Mouse (Mus musculus) thymus, postnatal 10 days (tissue): ENCODE measurements at regions not wholly inside any gene's neighbourhood (a gene's known extent, or its start where the extent isn't known, plus 50 kb on each side); places are given as distances from the start of the nearest gene placed in this dataset.

Experiments
- DNase-seq, 2 experiments: peaks; one replicate each; pipeline ENCODE4 v3.0.0; 2021; ENCODE audit warnings: low spot score in 2 of 2

DNA sequence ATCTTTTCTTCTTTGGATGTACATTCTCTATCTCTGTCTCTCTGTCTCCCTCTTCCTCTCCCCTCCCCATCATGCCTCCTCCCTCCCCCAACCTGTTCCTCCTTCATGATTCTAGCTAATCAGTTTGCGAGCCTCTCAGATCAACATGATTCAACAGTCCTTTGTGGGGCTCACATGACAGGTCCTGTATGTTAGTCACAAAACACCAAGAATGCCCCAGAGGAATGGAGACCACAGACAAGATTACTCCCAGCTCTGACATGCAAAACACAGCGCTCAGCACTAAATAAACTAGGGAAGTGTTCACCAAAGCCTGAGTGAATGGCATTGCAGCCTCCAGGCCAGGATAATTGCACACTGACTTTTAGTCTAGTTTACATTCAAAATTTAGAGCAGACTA, 150.6 kb upstream of the Foxq1 start:
- no peak for DNase-seq

GRCm38 (mm10) chr13:31408439-31409122, 147.4 kb upstream of the Foxq1 start:
- DNase-seq = no peak

DNA sequence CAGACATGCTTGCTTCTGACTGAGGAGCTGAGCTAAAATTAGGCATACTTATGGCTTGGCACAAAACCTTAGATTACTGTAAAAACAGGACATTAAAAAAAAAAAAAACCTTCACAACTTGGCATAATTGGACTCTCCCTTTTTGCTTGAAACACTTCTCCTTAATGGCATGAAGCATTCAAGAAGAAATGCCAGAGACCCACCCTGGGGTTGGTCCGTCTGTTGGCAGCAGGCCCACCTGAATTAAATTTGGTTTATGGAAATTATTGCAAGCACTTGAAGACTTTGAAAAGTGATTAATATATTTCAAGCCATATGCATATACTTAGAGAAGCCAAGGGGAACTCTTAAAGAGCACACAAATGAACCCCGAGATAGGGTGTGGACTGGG, 146.8 kb upstream of the Foxq1 start:
- DNase-seq = no peak

GRCm38 (mm10) chr13:31421556-31421955, 134.4 kb upstream of the Foxq1 start:
- DNase-seq = no peak

DNA sequence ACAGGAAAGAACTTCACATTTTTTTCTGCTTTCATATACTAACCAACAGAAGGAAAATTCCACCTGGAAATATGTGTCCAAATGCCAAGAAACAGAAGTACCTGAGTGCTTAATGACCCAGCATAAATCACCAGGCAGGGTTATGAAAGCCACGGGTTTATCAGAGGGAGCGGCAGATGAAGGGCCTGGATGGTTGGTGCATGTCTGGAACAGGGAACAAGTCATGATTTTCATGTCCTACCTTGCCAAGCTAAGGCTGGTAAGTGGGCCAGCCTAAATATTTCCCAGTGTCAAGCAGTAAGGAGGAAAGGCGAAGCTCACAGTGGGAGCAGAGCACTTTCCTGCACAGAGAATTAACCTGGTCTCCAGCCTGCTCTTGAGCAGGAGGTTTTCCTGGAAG, 132.3 kb upstream of the Foxq1 start:
- no peak for DNase-seq

DNA sequence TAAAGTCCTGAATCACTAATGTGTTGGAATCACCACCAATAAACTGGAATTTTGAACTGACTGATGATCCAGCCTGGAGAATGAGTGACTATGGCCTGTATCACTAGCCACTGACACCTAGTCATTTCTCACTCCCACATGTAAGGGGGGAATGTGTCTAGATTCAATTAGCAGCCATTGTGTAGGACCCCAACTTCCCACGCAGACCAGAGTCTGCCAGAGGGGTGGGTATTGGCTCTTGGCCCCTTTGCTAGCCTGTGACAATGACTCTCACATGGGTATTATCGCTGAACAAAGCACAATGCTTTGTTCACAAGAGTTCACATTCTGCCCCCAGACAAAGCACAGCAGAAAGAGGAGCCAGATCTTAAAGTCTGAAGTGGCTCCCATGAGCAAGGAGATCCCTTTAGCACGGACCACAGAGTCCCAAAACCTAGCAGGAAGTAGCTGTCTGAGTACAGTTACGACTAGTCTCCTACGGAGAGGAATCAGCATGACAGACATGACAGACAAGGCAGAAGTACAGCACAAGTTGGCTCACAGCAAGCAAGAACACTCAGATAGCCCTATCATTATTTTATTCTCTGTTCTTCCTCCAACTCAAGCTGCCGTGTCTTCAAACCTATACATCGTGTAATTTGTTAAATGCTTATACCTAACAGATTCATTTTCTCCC, 130.0 kb upstream of the Foxq1 start:
- no peak for DNase-seq

- DNase-seq = no peak
Observed at GRCm38 (mm10) chr13:31436434-31436833, 119.5 kb upstream of the Foxq1 start.

DNA sequence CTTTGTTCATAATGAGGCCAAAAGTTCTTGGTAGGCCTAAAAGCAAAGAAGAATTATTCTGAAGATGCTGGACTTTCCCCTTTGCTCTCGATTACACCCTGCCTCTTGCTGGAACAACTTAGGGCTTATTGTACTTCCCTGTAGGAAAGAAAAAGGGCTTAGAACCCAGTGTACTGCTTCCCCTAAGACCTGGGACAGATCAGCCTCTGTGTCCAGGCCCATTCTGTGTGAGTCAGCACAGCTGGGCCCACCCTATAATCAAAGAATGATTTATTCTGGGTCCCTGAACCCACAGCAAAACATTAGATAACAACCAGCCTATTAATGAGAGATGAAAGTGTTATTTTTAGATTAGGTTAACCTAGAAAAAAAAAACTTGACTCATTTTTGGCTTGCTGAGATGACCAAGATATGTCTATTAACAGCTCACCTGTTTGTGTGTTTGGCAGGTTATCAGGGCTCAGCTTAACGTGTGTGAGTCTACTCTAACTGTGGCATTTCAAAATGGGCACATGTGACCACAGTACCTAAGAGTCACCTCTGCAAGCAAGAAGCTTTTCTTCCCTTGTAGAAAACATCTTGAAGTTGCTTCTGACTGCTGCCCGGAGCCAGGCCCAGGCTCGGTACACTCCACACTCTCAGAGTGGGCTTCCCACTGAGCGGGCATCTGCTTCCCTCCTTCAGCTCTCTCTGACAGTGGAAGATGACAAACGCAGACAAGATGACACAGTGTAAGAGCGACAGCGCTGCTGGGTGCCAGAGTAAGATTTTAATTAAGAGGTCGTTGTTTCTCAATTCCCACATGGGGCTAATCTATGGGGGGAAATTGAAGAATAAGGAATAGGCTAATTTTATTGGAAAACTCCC, 115.9 kb upstream of the Foxq1 start:
- no peak for DNase-seq

- no peak for DNase-seq
Observed at GRCm38 (mm10) chr13:31458883-31459282, 97.1 kb upstream of the Foxq1 start.

- no peak for DNase-seq
Observed at GRCm38 (mm10) chr13:31465141-31465540, 90.8 kb upstream of the Foxq1 start.

DNA sequence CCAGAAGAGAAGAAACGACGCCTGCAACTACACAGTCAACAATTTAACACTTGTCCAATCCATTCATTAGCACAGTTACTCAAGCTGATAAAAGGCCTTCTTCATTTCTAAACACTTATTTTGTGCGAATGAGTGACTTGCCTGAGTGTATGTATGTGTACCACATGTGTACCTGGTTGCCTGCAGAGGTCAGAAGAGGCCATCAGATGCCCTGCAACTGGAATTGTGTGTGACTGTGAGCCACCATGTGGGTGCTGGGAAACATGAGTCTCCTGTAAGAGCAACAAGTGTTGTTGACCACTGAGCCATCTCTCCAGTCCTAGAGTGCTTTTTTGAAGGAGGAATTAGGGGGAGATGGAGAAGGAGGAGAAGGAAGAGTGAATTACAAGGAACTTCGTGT, 90.2 kb upstream of the Foxq1 start:
- no peak for DNase-seq

- no peak for DNase-seq
Observed at GRCm38 (mm10) chr13:31468131-31468530, 87.8 kb upstream of the Foxq1 start.

DNA sequence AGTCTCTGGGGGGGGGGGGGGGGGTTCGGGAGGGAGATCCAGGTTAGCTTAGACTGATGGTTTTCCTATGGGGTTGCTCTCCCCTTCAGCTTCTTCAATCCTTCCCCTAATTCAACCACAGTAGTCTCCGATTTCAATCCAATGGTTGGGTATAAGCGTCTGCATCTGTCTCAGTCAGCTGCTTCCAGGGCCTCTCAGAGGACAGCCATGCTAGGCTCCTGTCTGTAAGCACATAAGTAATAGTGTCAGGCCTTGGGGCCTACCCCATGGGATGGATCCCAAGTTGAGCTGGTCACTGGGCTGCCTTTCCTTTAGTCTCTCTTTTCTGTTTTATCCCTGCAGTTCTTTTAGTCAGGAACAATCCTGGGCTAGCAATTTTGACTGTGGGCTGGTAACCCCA, 87.0 kb upstream of the Foxq1 start:
- no peak for DNase-seq

DNA sequence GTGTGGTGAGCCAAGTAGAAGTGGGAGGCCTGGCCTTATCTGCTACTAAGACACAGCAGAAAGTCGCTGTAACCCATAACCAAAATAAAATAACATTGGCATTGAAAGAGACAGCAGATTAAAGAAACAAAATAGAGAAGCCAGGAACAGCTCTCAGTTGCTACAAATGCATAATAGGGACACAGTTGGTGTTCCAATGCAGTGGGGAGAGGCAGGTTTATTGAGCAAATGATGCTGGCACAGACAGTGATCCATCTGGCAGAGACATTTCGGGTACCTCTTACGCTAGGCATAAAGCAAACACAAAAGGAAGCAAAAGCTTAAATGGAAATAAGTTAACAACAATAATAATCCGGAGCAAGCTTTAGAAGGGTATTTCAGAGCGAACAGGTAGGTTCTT, 83.6 kb upstream of the Foxq1 start:
- DNase-seq = no peak

DNA sequence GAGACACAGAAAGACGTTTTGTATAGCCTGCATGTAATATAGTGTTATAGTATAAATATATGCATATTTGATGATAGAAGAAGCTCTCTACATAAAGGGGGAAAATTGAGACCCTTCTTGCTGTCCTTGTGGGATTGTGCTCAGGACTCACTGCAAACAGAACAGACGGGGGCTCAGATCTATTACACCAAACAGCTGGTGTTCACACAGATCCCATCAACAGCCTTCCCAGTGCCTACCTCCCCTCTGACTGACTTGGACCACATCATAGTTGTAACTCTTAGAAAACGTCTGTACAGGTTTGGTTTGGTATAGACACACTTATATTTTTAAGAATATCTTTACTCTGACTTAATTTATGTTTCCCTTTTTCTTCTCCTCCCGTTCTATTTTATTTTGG, 83.1 kb upstream of the Foxq1 start:
- DNase-seq = no peak

DNA sequence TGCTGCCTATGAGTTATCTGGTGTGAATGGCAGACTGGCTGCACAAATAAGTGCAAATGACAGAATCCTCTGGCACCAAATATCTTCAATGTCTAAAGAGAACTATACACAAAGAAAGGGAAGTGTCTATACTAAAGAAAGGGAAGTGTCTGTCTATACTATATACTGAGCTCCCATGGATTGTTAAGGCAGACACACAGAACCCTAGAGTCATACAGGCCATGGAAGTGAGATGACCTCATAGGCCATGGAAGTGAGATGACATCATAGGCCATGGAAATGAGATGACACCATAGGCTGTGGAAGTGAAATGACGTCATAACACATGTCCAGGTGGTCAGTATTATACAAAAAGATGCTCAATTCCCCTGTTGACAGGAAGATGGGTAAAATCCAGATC, 82.7 kb upstream of the Foxq1 start:
- DNase-seq = no peak

GRCm38 (mm10) chr13:31475845-31476244, 80.1 kb upstream of the Foxq1 start:
- no peak for DNase-seq

DNA sequence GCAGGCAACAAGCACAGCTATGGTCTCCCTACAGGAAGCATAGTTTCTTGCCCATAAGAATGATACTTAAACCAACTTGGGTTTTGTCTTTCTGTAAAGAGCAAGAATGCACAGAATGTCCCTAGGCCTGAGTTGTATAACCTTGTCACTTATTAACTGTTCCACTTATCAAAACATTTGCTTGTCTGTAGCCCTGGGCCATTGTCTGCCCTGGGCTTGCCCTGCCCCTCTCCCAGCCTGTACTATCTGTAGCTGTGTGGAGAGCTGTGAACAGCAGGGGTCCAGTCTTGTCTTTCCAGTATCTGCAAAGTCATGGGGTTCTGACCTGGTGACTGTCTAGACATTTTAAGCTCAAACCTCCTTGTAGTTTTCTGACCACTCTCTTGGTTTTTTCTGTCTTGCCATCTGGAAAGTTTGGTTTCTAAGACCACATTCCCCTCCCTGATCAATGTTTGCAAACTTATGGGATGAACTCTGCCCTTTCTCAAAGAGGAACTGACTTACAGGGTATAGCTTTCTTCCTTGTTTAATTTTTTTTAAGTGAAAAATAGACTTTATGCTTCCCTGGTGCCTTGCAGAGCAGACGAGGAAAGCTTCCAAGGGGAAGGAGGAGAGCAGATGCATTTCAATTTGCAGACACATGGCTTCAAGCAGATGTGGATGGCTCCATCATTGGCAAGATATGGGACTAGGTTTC, 78.6 kb upstream of the Foxq1 start:
- DNase-seq = no peak

DNA sequence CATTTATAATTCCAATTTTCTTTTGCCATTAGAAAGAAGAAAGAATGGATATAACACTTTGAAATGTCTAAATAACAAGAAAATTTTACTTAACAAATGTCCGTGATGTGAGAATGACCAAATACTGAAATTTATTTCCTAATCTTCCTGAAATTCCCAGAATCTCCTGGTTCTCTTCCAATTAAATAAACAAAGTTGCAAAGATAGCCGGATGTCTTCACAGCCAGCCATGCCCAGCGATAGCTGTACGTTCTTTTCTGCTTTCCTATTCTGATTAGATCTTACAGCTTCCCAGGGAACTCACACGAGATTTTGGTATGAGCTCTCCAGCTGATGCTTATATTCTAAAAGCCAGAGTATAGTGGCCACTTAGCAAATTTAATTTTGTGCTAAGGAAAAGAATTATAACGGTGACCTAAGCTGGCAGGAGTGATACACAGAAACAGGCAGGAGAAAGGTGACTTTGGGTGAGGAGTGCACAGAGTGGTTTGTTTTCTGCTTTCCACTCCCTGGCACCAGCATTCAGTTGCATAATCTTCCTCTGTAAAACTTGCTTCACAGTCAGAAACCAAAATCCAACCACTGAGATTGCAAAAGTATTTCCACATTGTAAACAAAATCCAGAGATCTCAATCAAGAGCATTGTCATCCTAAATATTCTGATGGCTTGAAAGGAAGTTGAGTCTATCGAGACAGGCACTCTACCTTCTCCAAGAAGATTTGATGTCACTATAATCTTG, 74.7 kb upstream of the Foxq1 start:
- DNase-seq = no peak

GRCm38 (mm10) chr13:31486373-31486772, 69.6 kb upstream of the Foxq1 start:
- no peak for DNase-seq

DNA sequence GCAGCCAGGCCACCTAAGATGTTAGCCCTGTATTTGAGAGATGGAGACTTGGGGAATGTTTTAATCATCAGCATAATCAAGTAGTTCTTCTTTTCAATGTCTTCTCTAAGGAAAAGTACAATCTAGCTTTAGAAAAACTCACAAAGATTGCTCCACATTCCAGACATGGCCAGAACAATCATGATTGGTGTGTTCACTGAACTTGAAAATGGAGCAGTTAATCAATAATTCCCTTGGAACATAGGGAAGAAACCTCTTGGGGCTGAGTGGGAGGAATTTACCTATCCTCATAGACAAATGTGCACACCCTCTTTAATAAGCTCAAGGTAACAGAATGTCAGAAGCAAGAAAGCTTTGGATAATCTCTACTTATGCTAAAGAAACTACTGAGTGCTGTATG, 67.7 kb upstream of the Foxq1 start:
- no peak for DNase-seq

DNA sequence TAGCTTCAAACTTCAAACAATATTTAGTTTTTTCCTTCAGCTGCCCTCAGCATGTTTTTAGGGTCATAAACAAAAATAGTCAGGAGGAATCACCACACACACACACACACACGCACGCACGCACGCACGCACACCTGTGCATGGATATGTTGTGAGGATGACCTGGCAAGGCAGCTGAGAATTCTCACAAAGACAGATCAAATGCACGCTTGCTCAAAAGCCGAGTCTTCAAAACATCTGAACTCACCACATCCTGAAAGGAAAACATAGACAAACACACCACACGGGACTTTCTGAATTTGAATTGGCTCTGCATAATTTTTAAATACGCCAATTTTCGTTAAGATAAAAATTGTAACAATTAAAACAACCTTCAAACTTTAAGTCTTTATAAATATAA, 52.7 kb upstream of the Foxq1 start:
- no peak for DNase-seq
